Mouse (Mus musculus): ENCODE measurements around the gene Tgm1. TPM values are rescaled to one million over a fixed set of nuclear protein-coding genes. Genes with fewer than 3 reads are reported as not detected.

The Tgm1 gene
- polyA plus RNA-seq, 1 experiment from 2014 or later: 0.21 TPM

DNA sequence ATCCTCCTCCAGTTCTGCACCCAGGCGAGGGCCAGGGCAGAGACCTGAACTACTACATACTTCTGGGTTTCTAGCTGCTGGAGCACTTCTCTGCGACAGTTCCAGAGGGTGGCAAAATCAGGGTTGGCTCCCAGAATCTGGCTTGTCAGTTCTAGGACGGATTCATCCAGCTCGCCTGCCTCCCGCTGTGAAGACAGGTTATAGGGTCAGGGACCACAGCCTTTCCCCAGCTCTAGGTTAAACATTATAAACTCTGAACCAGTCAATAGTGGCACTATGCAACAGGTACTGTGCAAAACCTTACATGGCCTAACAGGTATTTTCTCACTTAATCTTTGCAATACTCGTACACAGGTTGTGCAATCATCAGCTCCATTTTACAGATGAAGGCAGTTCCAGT is 7.3 kb upstream of the Tgm1 start:
- Histone ChIP-seq H3K9ac (ENCODE audit: low read length) (no peak overlapping the region), H3K27me3 (ENCODE audit: control insufficient read depth, insufficient read depth, low read length) (no peaks in the 10 kb centered on the region), H3K4me2 (ENCODE audit: low read depth, low read length, severe bottlenecking) (peak overlapping the region; percentile 48; the same call in 1 of the 2 replicates), H3K27ac (ENCODE audit: low read depth, low read length) (no peak overlapping the region), H3K4me3 (ENCODE audit: low read depth, low read length) (peak overlapping the region; percentile 68), H3K36me3 (ENCODE audit: control insufficient read depth, insufficient read depth, low read length) (no peaks in the 10 kb centered on the region; the same call in 1 of the 2 replicates), H3K9me3 (ENCODE audit: control insufficient read depth, low read length) (no peaks in the 10 kb centered on the region), H3K4me1 (replicated peaks; ENCODE audit: control insufficient read depth, insufficient read depth, low read length) (no peaks in the 10 kb centered on the region)
- no peak for DNase-seq (ENCODE audit: low spot score)
- WGBS: 75% methylated on average over 6 of the region's 6 CpGs
- no peak for ATAC-seq (replicated peaks; ENCODE audit: low FRiP score)

DNA sequence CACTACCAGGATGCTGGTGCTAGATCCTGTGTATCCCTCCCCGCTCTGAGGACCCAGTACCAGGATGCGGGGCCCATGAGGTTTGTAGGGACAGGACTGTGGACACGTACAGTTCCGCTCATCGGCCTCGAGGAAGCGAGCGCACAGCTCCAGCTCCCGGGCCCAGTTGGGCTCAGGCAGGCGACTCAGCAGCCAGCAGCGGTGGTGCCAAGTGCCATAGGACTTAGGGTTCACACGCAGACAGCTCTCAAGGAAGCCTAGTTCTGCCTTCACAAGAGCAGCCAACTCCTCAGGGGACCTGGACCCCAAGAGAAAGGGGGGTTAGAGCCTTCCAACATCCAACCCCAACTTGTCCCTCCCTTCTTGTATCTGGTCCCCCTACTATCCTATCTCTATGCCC is 6.9 kb upstream of the Tgm1 start:
- no peak for ATAC-seq (replicated peaks; ENCODE audit: low FRiP score)
- 94% methylated on average over 12 of the region's 12 CpGs for WGBS
- Histone ChIP-seq H3K9ac (ENCODE audit: low read length) (no peak overlapping the region), H3K4me2 (ENCODE audit: low read depth, low read length, severe bottlenecking) (no peak overlapping the region), H3K4me1 (replicated peaks; ENCODE audit: control insufficient read depth, insufficient read depth, low read length) (no peaks in the 10 kb centered on the region), H3K27me3 (ENCODE audit: control insufficient read depth, insufficient read depth, low read length) (no peaks in the 10 kb centered on the region), H3K4me3 (ENCODE audit: low read depth, low read length) (no peak overlapping the region), H3K27ac (ENCODE audit: low read depth, low read length) (no peak overlapping the region), H3K36me3 (ENCODE audit: control insufficient read depth, insufficient read depth, low read length) (no peaks in the 10 kb centered on the region; the same call in 1 of the 2 replicates), H3K9me3 (ENCODE audit: control insufficient read depth, low read length) (no peaks in the 10 kb centered on the region)
- no peak for DNase-seq (ENCODE audit: low spot score)

DNA sequence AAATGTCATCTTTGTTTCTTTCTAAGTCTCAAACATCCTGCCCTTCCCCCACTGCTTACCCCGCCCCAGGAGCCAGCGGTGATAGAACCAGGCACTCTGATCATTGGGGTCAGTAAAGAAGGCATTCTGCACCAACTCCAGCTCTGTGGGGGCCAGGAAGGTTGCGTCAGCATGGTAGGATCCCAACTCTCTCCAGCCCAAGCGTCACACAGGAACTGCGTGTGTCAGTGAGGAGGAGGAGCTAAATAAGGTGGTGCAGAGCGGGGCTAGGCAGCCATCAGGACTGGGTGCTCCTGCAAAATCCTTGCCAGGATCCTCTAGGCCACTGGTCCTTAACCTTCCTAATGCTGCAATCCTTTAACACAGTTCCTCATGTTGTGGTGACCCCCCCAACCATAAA is 6.0 kb upstream of the Tgm1 start:
- Histone ChIP-seq H3K9ac (ENCODE audit: low read length) (no peak overlapping the region), H3K4me1 (replicated peaks; ENCODE audit: control insufficient read depth, insufficient read depth, low read length) (no peaks in the 10 kb centered on the region), H3K4me3 (ENCODE audit: low read depth, low read length) (no peak overlapping the region), H3K36me3 (ENCODE audit: control insufficient read depth, insufficient read depth, low read length) (no peaks in the 10 kb centered on the region; the same call in 1 of the 2 replicates), H3K9me3 (ENCODE audit: control insufficient read depth, low read length) (no peaks in the 10 kb centered on the region), H3K4me2 (ENCODE audit: low read depth, low read length, severe bottlenecking) (no peak overlapping the region), H3K27ac (ENCODE audit: low read depth, low read length) (no peak overlapping the region), H3K27me3 (ENCODE audit: control insufficient read depth, insufficient read depth, low read length) (no peaks in the 10 kb centered on the region)
- DNase-seq (ENCODE audit: low spot score): no peak
- WGBS: 86% methylated on average over 6 of the region's 6 CpGs
- no peak for ATAC-seq (replicated peaks; ENCODE audit: low FRiP score)

DNA sequence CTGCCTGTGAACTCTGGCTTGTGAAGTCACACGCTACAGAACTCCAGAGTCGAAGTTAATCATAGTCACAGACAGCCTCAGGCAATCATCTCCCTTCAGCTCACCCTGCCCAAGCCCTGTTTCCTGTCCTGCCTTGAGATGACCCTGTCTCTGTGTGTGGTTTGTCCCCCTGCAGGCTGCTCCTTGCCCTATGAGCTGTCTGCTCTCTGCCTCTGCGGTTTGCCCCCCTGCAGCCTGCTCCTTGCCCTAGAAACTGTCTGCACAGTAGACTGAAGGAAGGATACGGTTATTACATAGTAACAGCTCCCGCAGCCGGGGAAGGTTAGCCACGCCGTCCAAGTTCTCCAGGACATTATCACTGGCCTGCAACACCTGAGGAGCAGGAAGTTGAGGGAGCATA is 3.2 kb upstream of the Tgm1 start:
- H3K4me1 ChIP-seq (replicated peaks; ENCODE audit: control insufficient read depth, insufficient read depth, low read length): peaks cover 3% of the 10 kb centered on the region; the same call in 1 of the 2 replicates
- no peak for DNase-seq (ENCODE audit: low spot score)
- no peak overlapping the region for H3K27ac ChIP-seq (ENCODE audit: low read depth, low read length)
- H3K9ac ChIP-seq (ENCODE audit: low read length): no peak overlapping the region
- no peaks in the 10 kb centered on the region for H3K9me3 ChIP-seq (ENCODE audit: control insufficient read depth, low read length)
- H3K4me2 ChIP-seq (ENCODE audit: low read depth, low read length, severe bottlenecking): no peak overlapping the region
- 80% methylated on average over 8 of the region's 8 CpGs for WGBS
- H3K4me3 ChIP-seq (ENCODE audit: low read depth, low read length): no peak overlapping the region
- H3K27me3 ChIP-seq (ENCODE audit: control insufficient read depth, insufficient read depth, low read length): no peaks in the 10 kb centered on the region; the same call in 1 of the 2 replicates
- no peaks in the 10 kb centered on the region; the same call in 1 of the 2 replicates for H3K36me3 ChIP-seq (ENCODE audit: control insufficient read depth, insufficient read depth, low read length)
- ATAC-seq (replicated peaks; ENCODE audit: low FRiP score): no peak

DNA sequence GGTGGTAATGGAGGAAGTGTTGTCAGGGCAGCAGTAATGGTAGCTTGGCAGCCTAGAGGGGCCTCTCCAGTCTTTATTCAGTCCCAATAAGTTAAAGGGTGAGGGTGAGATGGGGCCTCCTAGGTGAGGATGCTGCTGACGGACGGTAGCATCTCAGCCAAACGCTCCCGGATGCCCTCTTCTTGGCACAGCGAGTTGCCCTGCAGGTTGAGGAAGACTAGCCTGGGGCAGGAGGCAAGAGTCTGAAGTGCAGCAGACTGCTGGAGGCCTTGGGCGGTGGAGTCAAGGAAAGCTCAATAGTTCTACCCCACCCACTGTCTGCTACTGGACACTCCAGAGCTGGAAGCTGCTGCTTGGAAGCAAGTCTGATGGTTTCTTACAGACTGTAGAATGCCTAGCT is 2.5 kb upstream of the Tgm1 start:
- Histone ChIP-seq H3K27me3 (ENCODE audit: control insufficient read depth, insufficient read depth, low read length) (no peaks in the 10 kb centered on the region; the same call in 1 of the 2 replicates), H3K4me3 (ENCODE audit: low read depth, low read length) (no peak overlapping the region), H3K4me1 (replicated peaks; ENCODE audit: control insufficient read depth, insufficient read depth, low read length) (peaks cover 3% of the 10 kb centered on the region; the same call in 1 of the 2 replicates), H3K9me3 (ENCODE audit: control insufficient read depth, low read length) (no peaks in the 10 kb centered on the region), H3K9ac (ENCODE audit: low read length) (no peak overlapping the region), H3K36me3 (ENCODE audit: control insufficient read depth, insufficient read depth, low read length) (no peaks in the 10 kb centered on the region; the same call in 1 of the 2 replicates), H3K27ac (ENCODE audit: low read depth, low read length) (no peak overlapping the region), H3K4me2 (ENCODE audit: low read depth, low read length, severe bottlenecking) (no peak overlapping the region)
- ATAC-seq (replicated peaks; ENCODE audit: low FRiP score) (no peak), DNase-seq (ENCODE audit: low spot score) (no peak)
- over 99% methylated on average over 6 of the region's 6 CpGs for WGBS

DNA sequence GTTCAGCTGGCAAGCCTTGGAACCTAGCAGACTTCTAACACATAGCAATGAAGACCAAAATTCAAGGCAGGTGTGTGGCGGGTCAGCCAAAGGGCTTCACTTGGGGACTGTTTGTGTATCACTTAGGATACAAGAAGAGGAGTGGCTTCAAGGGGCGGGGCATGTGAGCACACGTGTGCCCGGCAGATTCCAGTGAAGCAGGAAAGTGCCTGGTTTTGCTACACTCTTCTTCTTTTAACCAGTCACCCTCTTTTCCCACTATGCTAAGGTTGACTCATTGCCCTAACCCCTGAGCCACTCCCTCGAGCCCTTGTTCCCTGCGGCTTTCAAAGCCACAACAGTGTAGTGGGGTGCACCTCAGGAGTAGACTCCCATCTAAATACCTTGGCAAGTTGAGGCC is 1.2 kb upstream of the Tgm1 start:
- Histone ChIP-seq H3K4me1 (replicated peaks; ENCODE audit: control insufficient read depth, insufficient read depth, low read length) (peaks cover 3% of the 10 kb centered on the region; the same call in 1 of the 2 replicates), H3K27me3 (ENCODE audit: control insufficient read depth, insufficient read depth, low read length) (no peaks in the 10 kb centered on the region; the same call in 1 of the 2 replicates), H3K36me3 (ENCODE audit: control insufficient read depth, insufficient read depth, low read length) (no peaks in the 10 kb centered on the region; the same call in 1 of the 2 replicates), H3K9me3 (ENCODE audit: control insufficient read depth, low read length) (no peaks in the 10 kb centered on the region), H3K4me2 (ENCODE audit: low read depth, low read length, severe bottlenecking) (no peak overlapping the region), H3K27ac (ENCODE audit: low read depth, low read length) (no peak overlapping the region), H3K4me3 (ENCODE audit: low read depth, low read length) (no peak overlapping the region), H3K9ac (ENCODE audit: low read length) (no peak overlapping the region)
- ATAC-seq (replicated peaks; ENCODE audit: low FRiP score) (no peak), DNase-seq (ENCODE audit: low spot score) (no peak)
- 37% methylated on average over 6 of the region's 6 CpGs for WGBS

DNA sequence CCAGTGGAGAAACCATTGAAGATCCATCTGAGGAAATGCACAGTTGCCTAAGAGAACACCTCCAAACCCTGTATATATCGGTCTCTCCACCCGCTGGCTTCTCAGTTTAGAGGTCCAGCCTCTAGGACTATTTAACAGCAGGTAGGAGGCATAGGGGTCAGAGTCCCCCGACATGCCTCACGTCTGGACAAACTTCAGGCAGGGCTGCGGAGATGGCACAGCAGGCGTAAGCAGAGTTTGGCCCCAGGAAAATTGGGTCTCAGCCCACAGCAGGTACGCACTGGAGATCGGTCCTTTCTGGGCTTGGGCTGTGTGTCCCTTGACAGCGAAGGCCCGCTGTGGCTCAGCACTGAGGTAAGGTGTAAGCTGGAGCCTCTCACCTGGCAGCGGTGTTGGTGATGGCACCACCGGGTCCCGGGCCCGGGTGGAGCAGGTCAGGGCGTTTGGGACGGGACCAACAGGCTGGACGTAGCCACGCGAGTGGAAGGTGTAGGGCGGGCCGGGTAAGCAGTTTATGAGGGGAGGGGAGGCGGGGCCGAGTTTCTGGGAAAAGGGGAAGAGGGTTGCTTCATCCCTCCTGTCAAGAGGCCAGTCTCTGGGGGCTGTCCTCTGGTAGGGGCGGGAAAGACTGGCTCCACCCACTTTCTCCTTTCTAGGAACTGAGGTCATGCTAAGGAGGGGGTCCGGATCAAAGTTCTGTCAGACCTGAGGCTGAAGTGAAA is 558 bp downstream of the Tgm1 start:
- no peaks in the 10 kb centered on the region; the same call in 1 of the 2 replicates for H3K27me3 ChIP-seq (ENCODE audit: control insufficient read depth, insufficient read depth, low read length)
- peaks cover 3% of the 10 kb centered on the region; the same call in 1 of the 2 replicates for H3K4me1 ChIP-seq (replicated peaks; ENCODE audit: control insufficient read depth, insufficient read depth, low read length)
- ATAC-seq (replicated peaks; ENCODE audit: low FRiP score) (no peak), DNase-seq (ENCODE audit: low spot score) (no peak)
- 0 out of 2 replicates have a peak overlapping the region, but pooled peaks have one; percentile 5 for H3K4me2 ChIP-seq (ENCODE audit: low read depth, low read length, severe bottlenecking)
- H3K27ac ChIP-seq (ENCODE audit: low read depth, low read length): no peak overlapping the region
- H3K36me3 ChIP-seq (ENCODE audit: control insufficient read depth, insufficient read depth, low read length): no peaks in the 10 kb centered on the region; the same call in 1 of the 2 replicates
- H3K9ac ChIP-seq (ENCODE audit: low read length): peak overlapping the region; percentile 14; the same call in 1 of the 2 replicates
- 16% methylated on average over 25 of the region's 25 CpGs for WGBS
- H3K9me3 ChIP-seq (ENCODE audit: control insufficient read depth, low read length): no peaks in the 10 kb centered on the region
- no peak overlapping the region for H3K4me3 ChIP-seq (ENCODE audit: low read depth, low read length)

DNA sequence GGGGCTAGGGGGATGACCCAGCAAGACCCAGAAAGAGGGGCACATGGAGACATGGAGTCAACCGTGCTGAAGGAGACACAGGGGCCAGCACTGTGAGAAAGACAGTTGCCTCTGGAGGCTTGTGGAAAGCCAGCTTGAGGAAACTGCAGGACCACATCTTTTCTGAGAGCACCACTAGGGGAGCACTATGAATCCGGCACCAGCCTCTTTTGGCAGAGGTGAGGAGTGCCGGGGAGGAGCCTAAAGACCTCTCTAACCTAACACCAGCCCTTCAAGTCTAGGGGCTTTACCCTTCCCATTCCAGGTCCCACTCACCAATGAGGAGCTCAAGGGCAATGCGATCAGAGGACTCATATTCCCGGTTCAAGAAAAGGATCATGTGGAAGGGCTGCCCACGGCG is 1.9 kb downstream of the Tgm1 start:
- Histone ChIP-seq H3K9me3 (ENCODE audit: control insufficient read depth, low read length) (no peaks in the 10 kb centered on the region), H3K36me3 (ENCODE audit: control insufficient read depth, insufficient read depth, low read length) (no peaks in the 10 kb centered on the region), H3K4me2 (ENCODE audit: low read depth, low read length, severe bottlenecking) (no peak overlapping the region), H3K4me3 (ENCODE audit: low read depth, low read length) (no peak overlapping the region), H3K4me1 (replicated peaks; ENCODE audit: control insufficient read depth, insufficient read depth, low read length) (peaks cover 3% of the 10 kb centered on the region; the same call in 1 of the 2 replicates), H3K9ac (ENCODE audit: low read length) (no peak overlapping the region), H3K27ac (ENCODE audit: low read depth, low read length) (no peak overlapping the region), H3K27me3 (ENCODE audit: control insufficient read depth, insufficient read depth, low read length) (no peaks in the 10 kb centered on the region; the same call in 1 of the 2 replicates)
- 82% methylated on average over 7 of the region's 7 CpGs for WGBS
- DNase-seq (ENCODE audit: low spot score) (no peak), ATAC-seq (replicated peaks; ENCODE audit: low FRiP score) (no peak)

Data from forebrain, embryonic 11.5 days (tissue).